Mouse (Mus musculus): ENCODE results near the gene P3h3.

DNA sequence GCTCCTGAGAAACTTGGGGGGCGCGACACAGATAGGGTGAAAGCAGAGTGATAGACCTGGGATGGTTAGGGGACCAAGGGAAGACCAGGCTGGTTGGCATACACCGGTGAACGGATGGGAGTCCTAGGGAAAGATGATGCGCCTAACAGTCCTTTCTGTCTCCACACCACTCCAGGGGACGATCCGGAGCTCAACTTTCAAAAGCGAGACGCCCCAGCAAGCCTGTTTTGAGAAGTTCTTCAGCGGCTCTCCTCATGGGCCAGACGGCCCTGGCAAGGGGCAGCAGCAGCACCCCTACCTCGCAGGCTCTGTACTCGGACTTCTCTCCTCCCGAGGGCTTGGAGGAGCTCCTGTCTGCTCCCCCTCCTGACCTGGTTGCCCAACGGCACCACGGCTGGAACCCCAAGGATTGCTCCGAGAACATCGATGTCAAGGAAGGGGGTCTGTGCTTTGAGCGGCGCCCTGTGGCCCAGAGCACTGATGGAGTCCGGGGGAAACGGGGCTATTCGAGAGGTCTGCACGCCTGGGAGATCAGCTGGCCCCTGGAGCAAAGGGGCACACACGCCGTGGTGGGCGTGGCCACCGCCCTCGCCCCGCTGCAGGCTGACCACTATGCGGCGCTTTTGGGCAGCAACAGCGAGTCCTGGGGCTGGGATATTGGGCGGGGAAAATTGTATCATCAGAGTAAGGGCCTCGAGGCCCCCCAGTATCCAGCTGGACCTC lies 48.3 kb downstream of the P3h3 start:
- TF ChIP-seq POLR2A (IDR thresholded peaks at IDR 0.05; ENCODE audit: low read depth, low read length) (peak; percentile 65; the same call in 1 of the 2 replicates), CTCF (IDR thresholded peaks at IDR 0.05; ENCODE audit: borderline replicate concordance, insufficient read depth, low read length) (peak; percentile 58)

All from embryonic fibroblast, embryonic 13.5 days (primary cell).